Mouse (Mus musculus) spleen, adult 2 months (tissue): ENCODE data around the gene Sergef. TPM values are rescaled to one million over a fixed set of nuclear protein-coding genes. Genes with fewer than 3 reads are reported as not detected.

Source experiments
- DNase-seq, 2 experiments: peaks; one replicate each; pipeline versions ENCODE4 v3.0.0 to v3.0.0-alpha.2; 2012 to 2021; ENCODE audit warnings: low spot score in 2 of 2, low read depth in 1 of 2
- H3K27ac ChIP-seq: fragments of 200-500 bp; 2 replicates; pipeline ENCODE4 v1.5.1; 2012; ENCODE audit warnings: low read length, inconsistent platforms; ENCODE audit not compliant: insufficient read depth
- H3K27me3 ChIP-seq: fragments of 200-500 bp; 2 replicates; pipeline ENCODE4 v1.6.1; 2012; ENCODE audit warnings: mild to moderate bottlenecking, moderate library complexity, low read length, inconsistent platforms; ENCODE audit not compliant: control insufficient read depth, insufficient read depth
- H3K36me3 ChIP-seq: fragments of 200-500 bp; 2 replicates; pipeline ENCODE4 v1.6.1; 2012; ENCODE audit warnings: mild to moderate bottlenecking, low read length, inconsistent platforms; ENCODE audit not compliant: control insufficient read depth, insufficient read depth
- H3K4me1 ChIP-seq: fragments of 200-500 bp; 2 replicates; pipeline ENCODE4 v1.6.1; 2011; ENCODE audit warnings: inconsistent platforms; ENCODE audit not compliant: control insufficient read depth, insufficient read depth, insufficient read length
- H3K4me3 ChIP-seq: fragments of 200-500 bp; 2 replicates; pipeline ENCODE4 v1.5.1; 2011; ENCODE audit warnings: mild to moderate bottlenecking, inconsistent platforms; ENCODE audit not compliant: insufficient read depth, insufficient read length; ENCODE audit errors: extremely low read depth
- CTCF ChIP-seq: fragments of 200-500 bp; IDR thresholded peaks from 2 replicates; pipeline ENCODE4 v1.5.1; 2011; ENCODE audit warnings: mild to moderate bottlenecking, inconsistent platforms; ENCODE audit not compliant: insufficient read depth, insufficient read length, insufficient replicate concordance; ENCODE audit errors: extremely low read depth
- POLR2A ChIP-seq: fragments of 200-500 bp; IDR thresholded peaks from 2 replicates; pipeline ENCODE4 v1.6.1; 2011; ENCODE audit warnings: low read depth, low read length, inconsistent platforms
- WGBS: fragments of 180-500 bp; shearing (Covaris S2); methylation state at CpG from one replicate; pipeline ENCODE4 v1.1.7; 2018; 5-methylcytosine and 5-hydroxymethylcytosine counted together
- polyA plus RNA-seq: library from polyadenylated mRNA; depleted of rRNA; stranded (reverse); fragments of >200 nt; gene quantifications from 2 replicates; pipeline ENCODE4 v1.2.3, GENCODE M21; 2012

Gene Sergef
- polyA plus RNA-seq, 1 experiment, result 7.4 TPM

GRCm38 (mm10) chr7:46508590-46509318, 130.9 kb downstream of the Sergef start:
- TF ChIP-seq POLR2A, result no peak
- no peak for TF ChIP-seq CTCF
- Histone ChIP-seq H3K4me1 (no peaks in the 10 kb centered on the region), H3K27me3 (no peaks in the 10 kb centered on the region)

GRCm38 (mm10) chr7:46504157-46504556, 135.4 kb downstream of the Sergef start:
- WGBS, result 65% methylated on average over 4 of the region's 4 CpGs
- TF ChIP-seq CTCF (no peak), POLR2A (no peak)
- no peak for DNase-seq

More at GRCm38 (mm10) chr7:46508590-46509318, 130.9 kb downstream of the Sergef start:
- 90% methylated on average over 12 of the region's 12 CpGs for WGBS
- Histone ChIP-seq H3K4me3 (no peak overlapping the region), H3K27ac (no peak overlapping the region), H3K36me3 (no peaks in the 10 kb centered on the region)
- DNase-seq, result no peak

GRCm38 (mm10) chr7:46502650-46503049, 137.0 kb downstream of the Sergef start:
- H3K4me1 ChIP-seq, result no peaks in the 10 kb centered on the region; the same call in 1 of the 2 replicates
- WGBS, result 73% methylated on average over 13 of the region's 13 CpGs
- no peak overlapping the region for H3K27ac ChIP-seq
- H3K4me3 ChIP-seq, result no peak overlapping the region
- H3K36me3 ChIP-seq, result no peaks in the 10 kb centered on the region; the same call in 1 of the 2 replicates
- TF ChIP-seq POLR2A, result no peak
- DNase-seq, result no peak
- H3K27me3 ChIP-seq, result no peaks in the 10 kb centered on the region

More at GRCm38 (mm10) chr7:46504157-46504556, 135.4 kb downstream of the Sergef start:
- H3K4me1 ChIP-seq, result no peaks in the 10 kb centered on the region; the same call in 1 of the 2 replicates
- H3K36me3 ChIP-seq, result no peaks in the 10 kb centered on the region
- H3K4me3 ChIP-seq, result no peak overlapping the region
- no peaks in the 10 kb centered on the region for H3K27me3 ChIP-seq
- H3K27ac ChIP-seq, result no peak overlapping the region

- no peak for TF ChIP-seq CTCF
- TF ChIP-seq POLR2A, result no peak
- 66% methylated on average over 2 of the region's 2 CpGs for WGBS
These were observed 138.1 kb downstream of the Sergef start for GRCm38 (mm10) chr7:46501458-46501857.

GRCm38 (mm10) chr7:46499561-46499960, 140.0 kb downstream of the Sergef start:
- no peak for DNase-seq
- TF ChIP-seq CTCF (no peak), POLR2A (no peak)
- H3K27me3 ChIP-seq, result no peaks in the 10 kb centered on the region
- WGBS, result 74% methylated on average over 4 of the region's 4 CpGs
- no peaks in the 10 kb centered on the region; the same call in 1 of the 2 replicates for H3K36me3 ChIP-seq
- H3K4me3 ChIP-seq, result no peak overlapping the region
- no peak overlapping the region for H3K27ac ChIP-seq
- no peaks in the 10 kb centered on the region; the same call in 1 of the 2 replicates for H3K4me1 ChIP-seq

More at GRCm38 (mm10) chr7:46501458-46501857, 138.1 kb downstream of the Sergef start:
- H3K27me3 ChIP-seq, result no peaks in the 10 kb centered on the region
- H3K4me3 ChIP-seq, result no peak overlapping the region
- H3K4me1 ChIP-seq, result no peaks in the 10 kb centered on the region; the same call in 1 of the 2 replicates
- H3K36me3 ChIP-seq, result no peaks in the 10 kb centered on the region; the same call in 1 of the 2 replicates
- no peak for DNase-seq
- no peak overlapping the region for H3K27ac ChIP-seq

GRCm38 (mm10) chr7:46492134-46492678, 147.4 kb downstream of the Sergef start:
- Histone ChIP-seq H3K36me3 (no peaks in the 10 kb centered on the region), H3K27me3 (no peaks in the 10 kb centered on the region), H3K4me3 (no peak overlapping the region), H3K4me1 (no peaks in the 10 kb centered on the region), H3K27ac (no peak overlapping the region)
- TF ChIP-seq POLR2A (no peak), CTCF (no peak)
- no peak for DNase-seq
- 84% methylated on average over 14 of the region's 14 CpGs for WGBS

GRCm38 (mm10) chr7:46487354-46487753, 152.3 kb downstream of the Sergef start:
- H3K27me3 ChIP-seq, result no peaks in the 10 kb centered on the region
- no peak for TF ChIP-seq CTCF
- no peak for TF ChIP-seq POLR2A
- H3K4me3 ChIP-seq, result no peak overlapping the region
- no peaks in the 10 kb centered on the region for H3K36me3 ChIP-seq
- 82% methylated on average over 4 of the region's 4 CpGs for WGBS
- H3K27ac ChIP-seq, result no peak overlapping the region
- no peak for DNase-seq
- no peaks in the 10 kb centered on the region for H3K4me1 ChIP-seq
